ENCODE assay signal across 28 mouse cellular contexts in genomic region chr4:97857549-97857948, GRCm38 (mm10).
"Had no signal": no experiment of that assay in that cellular context is flagged by ENCODE, and none has a peak within 500 bp of the region (broad histone marks: within the 10 kb centered on the region; RNA-seq: fewer than 3 reads in every experiment).

No protein-coding gene starts in this region.

- H3K27ac ChIP-seq: heart, adult 2 months; hindbrain, embryonic 10.5 days; hindbrain, embryonic 12.5 days; hindbrain, embryonic 14.5 days; intestine, embryonic 15.5 days; kidney, embryonic 15.5 days; kidney, postnatal 0 days; left cerebral cortex, adult 2 months; limb, embryonic 10.5 days; limb, embryonic 12.5 days; liver, embryonic 13.5 days; liver, embryonic 15.5 days had no signal

- H3K9me3 ChIP-seq: hindbrain, embryonic 10.5 days; hindbrain, embryonic 12.5 days; intestine, embryonic 15.5 days; kidney, embryonic 15.5 days; limb, embryonic 10.5 days; limb, embryonic 12.5 days; liver, embryonic 13.5 days; liver, embryonic 15.5 days had no signal

- H3K9ac ChIP-seq: hindbrain, embryonic 12.5 days; hindbrain, embryonic 14.5 days; intestine, embryonic 15.5 days; kidney, embryonic 15.5 days; limb, embryonic 12.5 days; liver, embryonic 13.5 days; liver, embryonic 15.5 days had no signal

- H3K4me1 ChIP-seq: limb, embryonic 10.5 days had no signal

- H3K4me2 ChIP-seq: heart, embryonic 11.5 days; hindbrain, embryonic 12.5 days; hindbrain, embryonic 14.5 days; intestine, embryonic 15.5 days; kidney, embryonic 15.5 days; limb, embryonic 12.5 days; liver, embryonic 11.5 days; liver, embryonic 13.5 days; liver, embryonic 15.5 days had no signal

- ATAC-seq: hindbrain, embryonic 16.5 days; inflammation-experienced regulatory T-cells, adult 6 months; intestine, embryonic 15.5 days; intestine, postnatal 0 days had no signal

- DNase-seq: gastrocnemius, adult 2 months; gastrocnemius, postnatal 10 days; gastrocnemius, postnatal 25 days; heart, adult 2 months; heart, postnatal 10 days; heart, postnatal 4 days; kidney, adult 18-20 months; kidney, adult 8-10 months; kidney, postnatal 25 days; kidney, postnatal 4 days; layer of hippocampus, adult 9-11 months; liver; liver, embryonic 13.5 days had no signal

- H3K36me3 ChIP-seq: hindbrain, embryonic 10.5 days; hindbrain, embryonic 12.5 days; intestine, embryonic 15.5 days; kidney, embryonic 15.5 days; limb, embryonic 10.5 days; limb, embryonic 12.5 days; liver, embryonic 13.5 days; liver, embryonic 15.5 days had no signal

- H3K4me3 ChIP-seq: gastrocnemius, adult 2 months; heart, adult 2 months; hindbrain, embryonic 10.5 days; hindbrain, embryonic 12.5 days; intestine, embryonic 15.5 days; kidney, embryonic 15.5 days; left cerebral cortex, adult 2 months; limb, embryonic 10.5 days; limb, embryonic 12.5 days; liver, embryonic 13.5 days; liver, embryonic 15.5 days had no signal

- H3K27me3 ChIP-seq: hindbrain, embryonic 12.5 days; intestine, embryonic 15.5 days; kidney, embryonic 15.5 days; limb, embryonic 12.5 days; liver, embryonic 13.5 days; liver, embryonic 15.5 days had no signal
